Mouse (Mus musculus) thymus, adult 2 months (tissue): ENCODE results near the gene AC161166.1.

Experiments used
- CTCF ChIP-seq: fragments of 200-500 bp; IDR thresholded peaks from 2 replicates; pipeline ENCODE4 v1.5.1; 2012; ENCODE audit warnings: mild to moderate bottlenecking, control low read depth, low read length, moderate library complexity, borderline replicate concordance; ENCODE audit not compliant: control insufficient read depth, poor library complexity, insufficient read depth; ENCODE audit errors: extremely low read depth
- POLR2A ChIP-seq: fragments of 200-500 bp; IDR thresholded peaks from 2 replicates; pipeline ENCODE4 v1.6.1; 2012; ENCODE audit warnings: mild to moderate bottlenecking, low read length, control low read depth, moderate library complexity; ENCODE audit not compliant: control insufficient read depth, poor library complexity, insufficient read depth; ENCODE audit errors: extremely low read depth

- TF ChIP-seq POLR2A, result no peak
- no peak for TF ChIP-seq CTCF
These were observed 35.4 kb downstream of the AC161166.1 start for GRCm38 (mm10) chr7:24476856-24477255.
